8 mouse cellular contexts compared by ENCODE assay signal in genomic region chr12:85288486-85289156, GRCm38 (mm10). TPM values are rescaled to one million over a fixed set of nuclear protein-coding genes. Genes with fewer than 3 reads are reported as not detected.
DNase-seq lines count a peak whose midpoint lies in the region; ATAC-seq and TF ChIP-seq lines count a peak whose summit lies in the region.

Zc2hc1c (plus strand) TSS chr12:85288591.

- ATAC-seq in heart, embryonic 13.5 days (ENCODE audit: extremely low read depth, insufficient number of reproducible peaks, low FRiP score, low TSS enrichment), result peak; percentile 80
- peak; percentile 95 for ATAC-seq in kidney, embryonic 16.5 days (ENCODE audit: low FRiP score, low TSS enrichment)
- peak; percentile 70 for ATAC-seq in monocyte, adult 5-6 weeks (replicated peaks; ENCODE audit: insufficient number of reproducible peaks, low FRiP score, low TSS enrichment, poor library complexity, severe bottlenecking)

- H3K36me3 ChIP-seq in heart, embryonic 13.5 days, result no peaks in the 10 kb centered on the region
- peaks cover 5% of the 10 kb centered on the region; the same call in 1 of the 2 replicates for H3K36me3 ChIP-seq in kidney, embryonic 16.5 days (ENCODE audit: insufficient read depth, low read length)
- no peaks in the 10 kb centered on the region for H3K36me3 ChIP-seq in liver, adult 2 months (ENCODE audit: control insufficient read depth, insufficient read depth, low read length)

- H3K4me3 ChIP-seq in heart, embryonic 13.5 days, result peak within 1 kb of the TSS; percentile 66
- peak within 1 kb of the TSS; percentile 59 for H3K4me3 ChIP-seq in kidney, embryonic 16.5 days (ENCODE audit: low read length)
- H3K4me3 ChIP-seq in liver, adult 2 months (ENCODE audit: insufficient read depth, low read depth, low read length), result peak within 1 kb of the TSS; percentile 61

- TF ChIP-seq CTCF in liver, adult 2 months (IDR thresholded peaks at IDR 0.05; ENCODE audit: low read depth, low read length), result no peak

- WGBS in heart, embryonic 13.5 days, result 2% methylated on average over 31 of the region's 31 CpGs
- 3% methylated on average over 31 of the region's 31 CpGs for WGBS in kidney, embryonic 16.5 days
- WGBS in liver, adult 2 months, result under 1% methylated on average over 31 of the region's 31 CpGs

- H3K4me2 ChIP-seq in heart, embryonic 13.5 days, result peak within 1 kb of the TSS; percentile 77
- H3K4me2 ChIP-seq in kidney, embryonic 16.5 days (replicated peaks; ENCODE audit: low read depth, low read length), result peak within 1 kb of the TSS; percentile 69

- peak within 1 kb of the TSS; percentile 82 for H3K9ac ChIP-seq in heart, embryonic 13.5 days
- H3K9ac ChIP-seq in kidney, embryonic 16.5 days (replicated peaks; ENCODE audit: low read length), result peak within 1 kb of the TSS; percentile 67
- H3K9ac ChIP-seq in liver, adult 2 months (ENCODE audit: low read depth, low read length), result peak within 1 kb of the TSS; percentile 85

- peak within 1 kb of the TSS; percentile 45 for H3K27ac ChIP-seq in heart, embryonic 13.5 days (replicated peaks)
- H3K27ac ChIP-seq in kidney, embryonic 16.5 days (ENCODE audit: low read length), result peak within 1 kb of the TSS; percentile 84
- peak within 1 kb of the TSS; percentile 87 for H3K27ac ChIP-seq in liver, adult 2 months (replicated peaks; ENCODE audit: insufficient read depth, low read depth, low read length)

- peaks cover 17% of the 10 kb centered on the region; the same call in 1 of the 2 replicates for H3K79me2 ChIP-seq in liver, adult 2 months (ENCODE audit: control insufficient read depth, insufficient read depth, low read length)

- peaks cover 5% of the 10 kb centered on the region for H3K9me3 ChIP-seq in heart, embryonic 13.5 days
- no peaks in the 10 kb centered on the region for H3K9me3 ChIP-seq in kidney, embryonic 16.5 days (ENCODE audit: low read length)

- 0 out of 2 replicates have a peak, but pooled peaks have one; percentile 5 for TF ChIP-seq POLR2A in liver, adult 2 months (IDR thresholded peaks at IDR 0.05; ENCODE audit: extremely low read depth, insufficient read depth, low read length)

- peaks cover 18% of the 10 kb centered on the region; the same call in 1 of the 2 replicates for H3K27me3 ChIP-seq in heart, embryonic 13.5 days (replicated peaks)
- peaks cover 3% of the 10 kb centered on the region; the same call in 1 of the 2 replicates for H3K27me3 ChIP-seq in kidney, embryonic 16.5 days (ENCODE audit: insufficient read depth, low read length)
- H3K27me3 ChIP-seq in liver, adult 2 months (ENCODE audit: control insufficient read depth, insufficient read depth, low read length), result no peaks in the 10 kb centered on the region

- peaks cover 27% of the 10 kb centered on the region for H3K4me1 ChIP-seq in heart, embryonic 13.5 days
- H3K4me1 ChIP-seq in kidney, embryonic 16.5 days (ENCODE audit: insufficient read depth, low read length), result peaks cover 22% of the 10 kb centered on the region
- peaks cover 17% of the 10 kb centered on the region for H3K4me1 ChIP-seq in liver, adult 2 months (ENCODE audit: control insufficient read depth, insufficient read depth, low read length)

- DNase-seq in layer of hippocampus, adult 11-12 months (ENCODE audit: low spot score), result peak; percentile 76
- no peak for DNase-seq in layer of hippocampus, adult 9-10 months (ENCODE audit: low spot score)
- DNase-seq in fibroblast of lung, adult 2 months (ENCODE audit: low read depth), result peak; percentile 78
- DNase-seq in liver, adult 2 months (ENCODE audit: extremely low read depth, low read depth, low spot score), result peak; percentile 91
- peak; percentile 53 to 64 for DNase-seq in spleen, postnatal 14 days (ENCODE audit: low spot score in 2 of 2)

RNA-seq across cellular contexts. Expression of gene Zc2hc1c, which starts in this region (rescaled TPM):
- polyA plus RNA-seq in heart, embryonic 13.5 days (2015; fragmentation: Nextera tagmentation; extraction: Ambion mirVana), result 0.55 and 0.62 TPM in 2 replicates
- 4.1 and 4.4 TPM in 2 replicates for polyA plus RNA-seq in kidney, embryonic 16.5 days (2015; fragmentation: Nextera tagmentation; extraction: Ambion mirVana)
- total RNA-seq in liver, adult 2 months (2014; rRNA removed), result 0.87 and 0.92 TPM in 2 replicates
- 0.48 and 0.57 TPM in 2 replicates for polyA plus RNA-seq in liver, adult 2 months (2012; rRNA removed)
- total RNA-seq in monocyte, adult 5-6 weeks (2017), result 0.11 TPM in 1 of 3 replicates, not detected in the others

Comparison
In these comparisons a context has a peak if more than half of its experiments do, and no peak if none do; other contexts are left out.
1. Peak in ATAC-seq, H3K4me3 ChIP-seq, H3K27ac ChIP-seq, H3K9ac ChIP-seq and H3K4me2 ChIP-seq in heart, embryonic 13.5 days; RNA of the gene not detected or under 1 TPM.
2. Peak in DNase-seq, H3K4me3 ChIP-seq, H3K27ac ChIP-seq and H3K9ac ChIP-seq in liver, adult 2 months; RNA of the gene not detected or under 1 TPM.
3. Peak in ATAC-seq in monocyte, adult 5-6 weeks; RNA of the gene not detected or under 1 TPM.